Mouse (Mus musculus): ENCODE data around the gene Sin3a.

The Sin3a gene

GRCm38 (mm10) chr9:57071801-57072351 lies at the start of gene Sin3a:
Sin3a (plus strand) TSS chr9:57072040.
- DNase-seq (ENCODE audit: low spot score in 2 of 2): peak; percentile 39 to 43

GRCm38 (mm10) chr9:57031756-57032155 lies 40.1 kb upstream of the Sin3a start:
- DNase-seq (ENCODE audit: low spot score in 2 of 2): peak; percentile 4 to 9

- DNase-seq (ENCODE audit: low spot score in 2 of 2): no peak
Observed at GRCm38 (mm10) chr9:57056237-57056636, 15.6 kb upstream of the Sin3a start.

- no peak for DNase-seq (ENCODE audit: low spot score in 2 of 2)
Observed at GRCm38 (mm10) chr9:57064164-57064563, 7.7 kb upstream of the Sin3a start.

- no peak for DNase-seq (ENCODE audit: low spot score in 2 of 2)
Observed at GRCm38 (mm10) chr9:57068266-57068665, 3.6 kb upstream of the Sin3a start.

GRCm38 (mm10) chr9:57070262-57070661 lies 1.6 kb upstream of the Sin3a start:
- no peak for DNase-seq (ENCODE audit: low spot score in 2 of 2)

GRCm38 (mm10) chr9:57070800-57071545 lies 867 bp upstream of the Sin3a start:
- no peak for DNase-seq (ENCODE audit: low spot score in 2 of 2)

- peak in 1 of 2 experiments; percentile 24 for DNase-seq (ENCODE audit: low spot score in 2 of 2)
Observed at GRCm38 (mm10) chr9:57072526-57072988, 717 bp downstream of the Sin3a start.

GRCm38 (mm10) chr9:57072989-57073789 lies 1.3 kb downstream of the Sin3a start:
- peak; percentile 77 to 92 for DNase-seq (ENCODE audit: low spot score in 2 of 2)

GRCm38 (mm10) chr9:57073790-57074094 lies 1.9 kb downstream of the Sin3a start:
- no peak for DNase-seq (ENCODE audit: low spot score in 2 of 2)

GRCm38 (mm10) chr9:57074171-57074821 lies 2.5 kb downstream of the Sin3a start:
- no peak for DNase-seq (ENCODE audit: low spot score in 2 of 2)

GRCm38 (mm10) chr9:57074822-57075603 lies 3.2 kb downstream of the Sin3a start:
- peak in 1 of 2 experiments; percentile 24 for DNase-seq (ENCODE audit: low spot score in 2 of 2)

- DNase-seq (ENCODE audit: low spot score in 2 of 2): peak; percentile 91 to 94
Observed at GRCm38 (mm10) chr9:57075681-57076381, 4.0 kb downstream of the Sin3a start.

GRCm38 (mm10) chr9:57076701-57077660 lies 5.1 kb downstream of the Sin3a start:
- DNase-seq (ENCODE audit: low spot score in 2 of 2): peak; percentile 76 to 81

GRCm38 (mm10) chr9:57082236-57082635 lies 10.4 kb downstream of the Sin3a start:
- no peak for DNase-seq (ENCODE audit: low spot score in 2 of 2)

- DNase-seq (ENCODE audit: low spot score in 2 of 2): no peak
Observed at GRCm38 (mm10) chr9:57117261-57117755, 45.5 kb downstream of the Sin3a start.

GRCm38 (mm10) chr9:57129641-57130040 lies 57.8 kb downstream of the Sin3a start:
- DNase-seq (ENCODE audit: low spot score in 2 of 2): no peak

GRCm38 (mm10) chr9:57130577-57131433 lies 59.0 kb downstream of the Sin3a start, which contains the start of gene Man2c1:
Man2c1 (plus strand) TSS chr9:57130690.
- peak; percentile 87 to 89 for DNase-seq (ENCODE audit: low spot score in 2 of 2)

Data from frontal cortex, postnatal 25 days (tissue).